Mouse (Mus musculus) bone marrow, adult 2 months (tissue): ENCODE measurements at regions not wholly inside any gene's neighbourhood (a gene's known extent, or its start where the extent isn't known, plus 50 kb on each side); places are given as distances from the start of the nearest gene placed in this dataset.

Experiments
- CTCF ChIP-seq: fragments of 200-500 bp; IDR thresholded peaks from 2 replicates; pipeline ENCODE4 v1.5.1; 2011; ENCODE audit warnings: low read length, control low read depth; ENCODE audit not compliant: control insufficient read depth, insufficient read depth
- POLR2A ChIP-seq: fragments of 200-500 bp; IDR thresholded peaks from 2 replicates; pipeline ENCODE4 v1.6.1; 2011; ENCODE audit warnings: low read depth, mild to moderate bottlenecking, control low read depth, low read length, borderline replicate concordance; ENCODE audit not compliant: control insufficient read depth

- TF ChIP-seq CTCF: no peak
- no peak for TF ChIP-seq POLR2A
Observed at GRCm38 (mm10) chr3:80396240-80396639, 406.4 kb downstream of the Gria2 start.
